Mouse (Mus musculus) intestine, postnatal 0 days (tissue): ENCODE data around the gene Aloxe3. TPM values are rescaled to one million over a fixed set of nuclear protein-coding genes. Genes with fewer than 3 reads are reported as not detected.
A peak's percentile ranks its signal among the peaks of the same experiment; 100 is the strongest.

Source experiments
- ATAC-seq: fragments of 200-750 bp; cut with Nextera tagmentation; 2 replicates; pipeline ENCODE4 v1.8.0; 2017; ENCODE audit warnings: mild to moderate bottlenecking, moderate TSS enrichment, moderate library complexity
- H3K27ac ChIP-seq: fragments of 300-500 bp; sonication (generic); 2 replicates; pipeline ENCODE4 v1.5.1; 2014; ENCODE audit warnings: mild to moderate bottlenecking, low read depth, low read length, moderate library complexity
- H3K27me3 ChIP-seq: fragments of 300-500 bp; sonication (generic); replicated peaks from 2 replicates; pipeline ENCODE4 v1.6.1; 2014; ENCODE audit warnings: low read length, mixed read lengths; ENCODE audit not compliant: control insufficient read depth, insufficient read depth
- H3K36me3 ChIP-seq: fragments of 300-500 bp; sonication (generic); 2 replicates; pipeline ENCODE4 v1.6.1; 2014; ENCODE audit warnings: mild to moderate bottlenecking, moderate library complexity; ENCODE audit not compliant: control insufficient read depth, insufficient read depth
- H3K4me1 ChIP-seq: fragments of 300-500 bp; sonication (generic); replicated peaks from 2 replicates; pipeline ENCODE4 v1.6.1; 2014; ENCODE audit warnings: antibody characterized with exemption, low read length, mixed read lengths; ENCODE audit not compliant: control insufficient read depth, insufficient read depth
- H3K4me2 ChIP-seq: fragments of 300-500 bp; sonication (generic); replicated peaks from 2 replicates; pipeline ENCODE4 v1.6.1; 2014; ENCODE audit warnings: low read depth, mild to moderate bottlenecking, moderate library complexity
- H3K4me3 ChIP-seq: fragments of 300-500 bp; sonication (generic); 2 replicates; pipeline ENCODE4 v1.5.1; 2014; ENCODE audit warnings: low read depth, low read length
- H3K9ac ChIP-seq: fragments of 300-500 bp; sonication (generic); 2 replicates; pipeline ENCODE4 v1.6.1; 2014; ENCODE audit warnings: mild to moderate bottlenecking, low read depth, low read length
- H3K9me3 ChIP-seq: fragments of 300-500 bp; sonication (generic); 2 replicates; pipeline ENCODE4 v1.6.1; 2016; ENCODE audit warnings: mixed run types; ENCODE audit not compliant: control insufficient read depth
- CTCF ChIP-seq: sonication (generic); IDR thresholded peaks from 2 replicates; pipeline ENCODE4 v1.5.1; 2016; ENCODE audit warnings: low read depth, mild to moderate bottlenecking, control low read depth, antibody characterized with exemption, moderate library complexity
- WGBS: fragments of 180-500 bp; shearing (Covaris S2); extraction: QIAGEN DNeasy Blood & Tissue Kit; methylation state at CpG from one replicate; pipeline ENCODE4 v1.1.7; 2014; 5-methylcytosine and 5-hydroxymethylcytosine counted together
- polyA plus RNA-seq: library from polyadenylated mRNA; unstranded; fragments of >200 nt; fragmentation: Nextera tagmentation; extraction: Ambion mirVana; gene quantifications from 2 replicates; pipeline ENCODE4 v1.2.1, GENCODE M21; 2015

Gene Aloxe3
- polyA plus RNA-seq, 1 experiment from 2014 or later = 0.82 TPM

DNA sequence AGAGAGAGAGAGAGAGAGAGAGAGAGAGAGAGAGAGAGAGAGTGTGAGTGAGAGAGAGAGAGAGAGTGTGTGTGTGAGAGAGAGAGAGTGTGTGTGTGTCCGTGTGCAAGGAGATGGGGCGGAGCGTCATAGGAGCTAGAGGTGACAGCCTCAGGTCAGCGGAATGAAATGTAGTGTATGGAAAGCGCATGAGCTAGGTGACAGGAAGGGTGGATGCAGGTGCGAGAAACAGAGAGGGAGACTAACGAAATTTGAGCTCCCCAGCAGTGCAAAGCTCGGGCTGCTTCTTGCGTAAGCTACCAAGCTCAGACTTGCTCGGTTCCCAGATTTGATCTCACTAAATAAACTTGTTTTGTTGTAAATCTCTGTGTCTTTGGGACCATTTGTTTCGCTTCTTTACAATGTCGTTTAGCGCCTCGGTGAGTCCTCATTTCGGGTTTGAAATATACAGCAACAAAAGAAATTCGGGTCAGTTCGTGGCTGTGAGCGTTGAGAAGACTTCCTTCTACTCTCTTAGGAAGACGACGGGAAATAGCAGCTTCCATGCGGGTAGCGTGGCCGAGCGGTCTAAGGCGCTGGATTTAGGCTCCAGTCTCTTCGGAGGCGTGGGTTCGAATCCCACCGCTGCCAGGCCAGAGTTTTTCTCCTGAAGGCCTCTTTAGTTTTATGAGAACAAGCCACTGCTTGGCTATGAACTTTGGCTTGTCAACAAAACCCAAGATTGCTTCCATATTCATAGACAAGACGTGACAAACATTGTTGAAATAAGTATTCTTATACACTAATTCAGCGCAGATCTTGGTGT is 1.8 kb upstream of the Aloxe3 start:
- H3K27me3 ChIP-seq = peaks cover 7% of the 10 kb centered on the region; the same call in 1 of the 2 replicates
- peak overlapping the region; percentile 53 for H3K4me3 ChIP-seq
- WGBS = under 1% methylated on average over 31 of the region's 31 CpGs
- no peaks in the 10 kb centered on the region for H3K36me3 ChIP-seq
- H3K27ac ChIP-seq = peak overlapping the region; percentile 87
- peak; percentile 71 for ATAC-seq
- H3K9ac ChIP-seq = peak overlapping the region; percentile 34; the same call in 1 of the 2 replicates
- TF ChIP-seq CTCF = no peak
- 0 out of 2 replicates have a peak, but pooled peaks cover 12% of the 10 kb centered on the region for H3K4me1 ChIP-seq
- H3K9me3 ChIP-seq = no peaks in the 10 kb centered on the region
- peak overlapping the region; percentile 93 for H3K4me2 ChIP-seq

DNA sequence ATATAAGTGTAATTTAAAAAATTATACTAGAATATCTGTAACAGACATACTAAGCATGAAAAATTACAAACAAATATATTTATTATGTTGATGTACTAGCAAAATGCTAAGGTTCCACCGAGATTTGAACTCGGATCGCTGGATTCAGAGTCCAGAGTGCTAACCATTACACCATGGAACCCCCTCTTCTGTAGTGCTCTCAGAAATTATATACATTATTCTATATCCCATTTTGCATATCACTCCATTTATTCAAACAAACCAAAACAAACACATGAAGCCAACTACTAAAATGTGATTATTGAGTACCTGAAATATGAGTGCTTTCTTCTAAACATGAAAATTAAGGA is 1.2 kb upstream of the Aloxe3 start:
- H3K4me3 ChIP-seq = no peak overlapping the region; the same call in 1 of the 2 replicates
- H3K36me3 ChIP-seq = no peaks in the 10 kb centered on the region
- H3K27me3 ChIP-seq = peaks cover 7% of the 10 kb centered on the region; the same call in 1 of the 2 replicates
- no peaks in the 10 kb centered on the region for H3K9me3 ChIP-seq
- H3K9ac ChIP-seq = no peak overlapping the region
- 0% methylated on average over 3 of the region's 3 CpGs for WGBS
- no peak for TF ChIP-seq CTCF
- peak; percentile 52 for ATAC-seq
- H3K4me1 ChIP-seq = 0 out of 2 replicates have a peak, but pooled peaks cover 12% of the 10 kb centered on the region
- H3K27ac ChIP-seq = 0 out of 2 replicates have a peak overlapping the region, but pooled peaks have one; percentile 87
- H3K4me2 ChIP-seq = peak overlapping the region; percentile 93; the same call in 1 of the 2 replicates

DNA sequence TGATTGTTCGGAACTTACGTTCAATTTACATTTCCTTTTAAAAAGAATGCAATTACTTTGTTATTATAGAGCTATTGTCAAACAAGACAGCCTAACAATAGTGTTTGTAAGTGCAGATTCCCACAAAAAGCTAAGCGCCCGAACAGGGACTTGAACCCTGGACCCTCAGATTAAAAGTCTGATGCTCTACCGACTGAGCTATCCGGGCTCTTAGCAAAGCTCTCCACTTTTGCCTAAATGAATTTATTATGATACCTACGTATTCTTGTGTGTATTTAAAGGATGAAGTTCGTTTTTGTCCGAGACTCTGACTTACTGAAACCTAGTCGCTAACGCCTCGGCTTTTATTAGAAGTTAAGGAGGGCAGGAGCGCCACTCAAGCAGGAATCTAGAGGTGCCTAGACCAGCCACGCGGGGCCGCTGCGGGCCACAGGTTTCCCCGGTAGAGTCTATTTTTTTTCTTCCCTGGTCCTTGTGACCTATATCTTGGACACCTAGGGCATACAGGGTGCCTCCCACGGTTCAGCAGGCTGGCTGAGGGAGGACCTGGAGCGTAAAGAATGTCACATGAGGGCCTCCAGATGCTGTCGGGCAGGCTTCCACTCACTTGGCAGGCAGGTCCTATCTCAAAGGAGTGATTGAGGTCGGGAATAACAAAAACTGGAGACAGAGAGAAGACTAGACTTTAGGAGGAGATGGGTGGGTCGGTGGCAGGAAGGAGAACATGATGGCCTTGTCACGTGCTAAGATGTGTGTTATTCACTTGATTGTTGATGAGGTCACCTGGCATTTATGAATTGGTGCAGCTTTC is 450 bp upstream of the Aloxe3 start:
- 0% methylated on average over 24 of the region's 24 CpGs for WGBS

DNA sequence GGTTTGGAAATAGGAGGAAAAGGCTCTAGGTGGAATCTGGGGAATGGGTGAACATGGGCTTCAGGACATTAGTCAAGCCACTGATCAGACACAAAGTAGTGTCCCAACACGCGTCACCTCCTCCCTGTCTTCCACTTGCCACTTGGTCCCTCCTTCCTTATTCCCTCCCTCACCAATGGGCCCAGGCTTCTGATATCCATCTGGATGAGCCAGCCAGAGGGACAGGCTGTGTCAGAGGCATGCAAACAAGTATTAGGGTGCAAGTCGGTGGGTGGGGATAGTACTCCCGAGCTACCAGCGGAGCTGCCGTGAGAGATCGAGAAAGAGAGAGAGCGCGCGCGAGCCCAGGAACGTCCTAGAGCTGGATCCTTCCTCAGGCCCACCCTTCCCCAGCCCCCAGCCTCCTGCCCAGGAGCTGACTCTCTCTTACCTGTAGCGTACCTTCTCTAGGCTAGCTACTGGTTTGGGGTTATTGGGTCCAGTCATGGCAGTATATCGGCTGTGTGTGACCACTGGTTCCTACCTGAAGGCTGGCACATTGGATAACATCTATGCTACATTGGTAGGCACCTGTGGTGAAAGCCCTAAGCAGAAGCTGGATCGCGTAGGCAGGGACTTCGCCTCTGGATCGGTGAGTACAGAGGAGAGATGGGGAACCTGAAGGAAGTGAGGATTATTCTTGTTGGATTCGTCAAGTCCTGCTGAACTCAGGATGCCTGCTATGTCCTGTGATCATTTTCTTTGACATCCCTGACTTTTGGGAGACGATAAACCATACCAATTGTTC is 416 bp downstream of the Aloxe3 start:
- Histone ChIP-seq H3K4me1 (0 out of 2 replicates have a peak, but pooled peaks cover 2% of the 10 kb centered on the region), H3K9ac (peak overlapping the region; percentile 28; the same call in 1 of the 2 replicates), H3K4me3 (peak overlapping the region; percentile 65), H3K9me3 (no peaks in the 10 kb centered on the region), H3K27me3 (peaks cover 7% of the 10 kb centered on the region; the same call in 1 of the 2 replicates), H3K4me2 (peak overlapping the region; percentile 90), H3K27ac (no peak overlapping the region; the same call in 1 of the 2 replicates), H3K36me3 (no peaks in the 10 kb centered on the region)
- WGBS = 12% methylated on average over 20 of the region's 20 CpGs
- no peak for TF ChIP-seq CTCF
- no peak for ATAC-seq

More for the DNA sequence above, 450 bp upstream of the Aloxe3 start:
- H3K36me3 ChIP-seq = no peaks in the 10 kb centered on the region
- no peaks in the 10 kb centered on the region for H3K9me3 ChIP-seq
- peak overlapping the region; percentile 70 for H3K27ac ChIP-seq
- peak; percentile 73 for TF ChIP-seq CTCF
- peak overlapping the region; percentile 65 for H3K4me3 ChIP-seq
- peak overlapping the region; percentile 40 for H3K9ac ChIP-seq
- 0 out of 2 replicates have a peak, but pooled peaks cover 10% of the 10 kb centered on the region for H3K4me1 ChIP-seq
- peak; percentile 46 for ATAC-seq
- H3K27me3 ChIP-seq = peaks cover 7% of the 10 kb centered on the region; the same call in 1 of the 2 replicates
- peak overlapping the region; percentile 90 for H3K4me2 ChIP-seq

DNA sequence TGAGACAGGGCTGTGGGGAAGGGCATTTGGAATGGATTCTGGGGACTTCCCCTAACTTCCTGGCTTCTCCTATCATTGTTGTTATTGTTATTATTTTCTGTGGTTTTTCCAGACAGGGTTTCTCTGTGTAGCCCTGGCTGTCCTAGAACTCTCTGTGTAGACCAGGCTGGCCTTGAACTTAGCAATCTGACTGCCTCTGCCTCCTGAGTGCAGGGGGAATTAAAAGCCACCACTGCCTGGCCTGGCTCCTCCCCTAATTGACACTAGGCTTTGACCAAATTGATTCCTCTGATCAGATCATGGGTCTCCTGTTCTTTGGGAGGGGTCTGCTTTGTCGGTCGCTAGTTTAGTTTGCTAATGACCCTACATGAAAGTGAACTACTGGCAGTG is 1.0 kb downstream of the Aloxe3 start:
- no peak for TF ChIP-seq CTCF
- Histone ChIP-seq H3K36me3 (no peaks in the 10 kb centered on the region), H3K27ac (no peak overlapping the region), H3K4me1 (no peaks in the 10 kb centered on the region), H3K9me3 (no peaks in the 10 kb centered on the region), H3K4me2 (no peak overlapping the region), H3K4me3 (no peak overlapping the region), H3K9ac (no peak overlapping the region), H3K27me3 (peaks cover 7% of the 10 kb centered on the region; the same call in 1 of the 2 replicates)
- 59% methylated on average over 2 of the region's 2 CpGs for WGBS
- no peak for ATAC-seq
